Mouse (Mus musculus) bone marrow, adult 2 months (tissue): ENCODE data around the gene Cpt2. TPM values are rescaled to one million over a fixed set of nuclear protein-coding genes. Genes with fewer than 3 reads are reported as not detected.

Source experiments
- H3K27ac ChIP-seq: fragments of 200-500 bp; 2 replicates; pipeline ENCODE4 v1.5.1; 2012; ENCODE audit warnings: low read depth, mild to moderate bottlenecking, control low read depth, inconsistent platforms, low read length; ENCODE audit not compliant: control insufficient read depth, poor library complexity, insufficient read depth
- H3K4me1 ChIP-seq: fragments of 200-500 bp; 2 replicates; pipeline ENCODE4 v1.6.1; 2011; ENCODE audit warnings: low read length; ENCODE audit not compliant: control insufficient read depth, insufficient read depth
- H3K4me3 ChIP-seq: fragments of 200-500 bp; replicated peaks from 2 replicates; pipeline ENCODE3; 2011; ENCODE audit warnings: mild to moderate bottlenecking, low read depth, low read length, control low read depth; ENCODE audit not compliant: control insufficient read depth
- CTCF ChIP-seq: fragments of 200-500 bp; IDR thresholded peaks from 2 replicates; pipeline ENCODE4 v1.5.1; 2011; ENCODE audit warnings: low read length, control low read depth; ENCODE audit not compliant: control insufficient read depth, insufficient read depth
- POLR2A ChIP-seq: fragments of 200-500 bp; IDR thresholded peaks from 2 replicates; pipeline ENCODE4 v1.6.1; 2011; ENCODE audit warnings: low read depth, mild to moderate bottlenecking, control low read depth, low read length, borderline replicate concordance; ENCODE audit not compliant: control insufficient read depth
- WGBS: fragments of 180-500 bp; shearing (Covaris S2); methylation state at CpG from one replicate; pipeline ENCODE4 v1.1.7; 2018; 5-methylcytosine and 5-hydroxymethylcytosine counted together
- polyA plus RNA-seq: library from polyadenylated mRNA; stranded (reverse); fragments of >200 nt; gene quantifications from 2 replicates; pipeline ENCODE4 v1.2.4, GENCODE M21; 2011; ENCODE audit warnings: low replicate concordance; ENCODE audit not compliant: missing spikeins, insufficient read depth, insufficient read length

Cpt2 gene
- polyA plus RNA-seq, 1 experiment = 23.3 TPM

GRCm38 (mm10) chr4:107904252-107904651 is 19.2 kb downstream of the Cpt2 start:
- no peak overlapping the region for H3K4me3 ChIP-seq
- 61% methylated on average over 10 of the region's 10 CpGs for WGBS
- TF ChIP-seq POLR2A (no peak), CTCF (no peak)
- H3K27ac ChIP-seq = no peak overlapping the region
- no peaks in the 10 kb centered on the region for H3K4me1 ChIP-seq

- H3K4me3 ChIP-seq = no peak overlapping the region
- TF ChIP-seq CTCF (no peak), POLR2A (no peak)
- H3K4me1 ChIP-seq = no peaks in the 10 kb centered on the region
- 75% methylated on average over 3 of the region's 3 CpGs for WGBS
- no peak overlapping the region for H3K27ac ChIP-seq
These were observed 23.2 kb downstream of the Cpt2 start for GRCm38 (mm10) chr4:107900206-107900605.

GRCm38 (mm10) chr4:107899211-107899927 is 24.0 kb downstream of the Cpt2 start:
- 86% methylated on average over 5 of the region's 5 CpGs for WGBS
- Histone ChIP-seq H3K27ac (no peak overlapping the region), H3K4me3 (no peak overlapping the region), H3K4me1 (no peaks in the 10 kb centered on the region)
- TF ChIP-seq POLR2A (no peak), CTCF (no peak)

- Histone ChIP-seq H3K4me3 (no peak overlapping the region), H3K4me1 (peaks cover 4% of the 10 kb centered on the region), H3K27ac (no peak overlapping the region)
- TF ChIP-seq CTCF (peak; percentile 19; the same call in 1 of the 2 replicates), POLR2A (no peak)
- WGBS = 74% methylated on average over 2 of the region's 2 CpGs
These were observed 30.7 kb downstream of the Cpt2 start for GRCm38 (mm10) chr4:107892663-107893062.

GRCm38 (mm10) chr4:107889731-107890432 is 33.5 kb downstream of the Cpt2 start, which contains the start of gene 0610037L13Rik:
Gene 0610037L13Rik (plus strand): TSS chr4:107889813.
- Histone ChIP-seq H3K4me1 (peaks cover 4% of the 10 kb centered on the region), H3K27ac (peak within 1 kb of the TSS; percentile 75), H3K4me3 (peak within 1 kb of the TSS; percentile 80)
- under 1% methylated on average over 48 of the region's 48 CpGs for WGBS
- TF ChIP-seq CTCF = no peak
- TF ChIP-seq POLR2A = peak; percentile 70

GRCm38 (mm10) chr4:107889385-107889730 is 34.1 kb downstream of the Cpt2 start:
- H3K27ac ChIP-seq = peak overlapping the region; percentile 75
- H3K4me3 ChIP-seq = peak overlapping the region; percentile 80
- H3K4me1 ChIP-seq = peaks cover 4% of the 10 kb centered on the region
- WGBS = under 1% methylated on average over 12 of the region's 12 CpGs
- TF ChIP-seq CTCF (no peak), POLR2A (no peak)

- TF ChIP-seq CTCF (no peak), POLR2A (no peak)
- H3K4me1 ChIP-seq = peaks cover 2% of the 10 kb centered on the region
- no peak overlapping the region for H3K4me3 ChIP-seq
- no peak overlapping the region for H3K27ac ChIP-seq
- 88% methylated on average over 7 of the region's 7 CpGs for WGBS
These were observed 37.0 kb downstream of the Cpt2 start for GRCm38 (mm10) chr4:107886371-107886770.

GRCm38 (mm10) chr4:107881631-107882030 is 41.8 kb downstream of the Cpt2 start:
- no peak for TF ChIP-seq POLR2A
- no peak for TF ChIP-seq CTCF
- 94% methylated on average over 1 of the region's 1 CpGs for WGBS
- Histone ChIP-seq H3K27ac (no peak overlapping the region), H3K4me3 (no peak overlapping the region), H3K4me1 (peaks cover 1% of the 10 kb centered on the region; the same call in 1 of the 2 replicates)
